Mouse (Mus musculus) thymus, adult 18-20 months (tissue): ENCODE measurements at regions not wholly inside any gene's neighbourhood (a gene's known extent, or its start where the extent isn't known, plus 50 kb on each side); places are given as distances from the start of the nearest gene placed in this dataset.
A peak's percentile ranks its signal among the peaks of the same experiment; 100 is the strongest.

Source experiments
- DNase-seq, 2 experiments: peaks; one replicate each; pipeline ENCODE4 v3.0.0; 2022; ENCODE audit warnings: mixed read lengths in 2 of 2

DNA sequence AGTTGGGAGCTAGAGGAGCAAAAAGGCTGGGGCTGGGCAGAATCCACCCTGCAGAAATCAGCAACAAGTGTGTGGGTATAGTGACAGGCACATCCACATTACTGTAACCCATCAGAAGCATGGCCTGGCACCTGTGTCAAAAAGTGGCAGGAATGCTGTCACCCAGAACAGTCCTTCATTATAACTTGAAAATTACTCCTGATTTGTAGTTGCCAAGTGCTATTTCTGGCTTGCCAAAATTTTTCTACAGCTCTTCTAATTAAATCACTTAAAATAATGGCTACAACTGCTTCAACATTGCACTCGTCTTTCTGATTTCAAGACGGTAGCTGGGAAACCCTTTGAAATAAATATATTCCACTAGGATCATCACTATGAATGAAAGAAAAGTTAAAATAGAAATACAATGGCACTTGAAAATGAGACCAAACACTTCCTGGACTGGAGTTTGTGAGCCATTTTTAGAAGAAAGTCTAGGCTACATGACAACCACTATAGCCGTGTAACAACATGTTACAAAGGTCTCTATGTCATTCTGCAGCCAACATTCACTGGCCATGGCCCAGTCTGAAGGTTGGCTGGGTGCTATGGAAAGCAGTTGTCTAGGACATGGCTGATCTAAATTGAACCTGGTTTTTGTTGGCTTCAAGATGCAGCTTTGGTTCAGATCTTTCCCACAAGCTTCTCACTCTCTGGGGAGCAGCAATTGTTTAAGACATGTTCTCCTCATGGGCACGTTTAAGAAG lies 190.6 kb upstream of the Tapt1 start:
- no peak for DNase-seq

DNA sequence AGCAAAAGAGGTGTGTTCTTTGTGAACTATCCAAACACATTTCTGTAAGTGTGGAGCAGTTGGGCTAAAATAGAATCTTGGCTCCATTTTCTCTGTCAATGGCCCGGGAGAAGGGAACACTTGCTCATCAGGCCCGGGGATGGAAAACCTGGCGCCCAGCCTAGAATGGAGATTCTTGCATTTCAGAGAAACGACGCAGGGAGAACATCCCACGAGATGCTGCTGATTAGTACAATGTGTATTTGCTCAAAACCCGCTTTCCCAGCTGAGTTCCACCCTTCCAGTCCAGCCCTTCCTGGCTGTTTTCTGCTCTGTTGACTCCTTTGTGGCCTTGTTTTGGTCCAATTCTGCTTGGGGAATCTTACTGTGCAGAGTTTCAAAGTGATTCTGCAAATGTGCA lies 188.0 kb upstream of the Tapt1 start:
- DNase-seq: peak in 1 of 2 experiments; percentile 1

DNA sequence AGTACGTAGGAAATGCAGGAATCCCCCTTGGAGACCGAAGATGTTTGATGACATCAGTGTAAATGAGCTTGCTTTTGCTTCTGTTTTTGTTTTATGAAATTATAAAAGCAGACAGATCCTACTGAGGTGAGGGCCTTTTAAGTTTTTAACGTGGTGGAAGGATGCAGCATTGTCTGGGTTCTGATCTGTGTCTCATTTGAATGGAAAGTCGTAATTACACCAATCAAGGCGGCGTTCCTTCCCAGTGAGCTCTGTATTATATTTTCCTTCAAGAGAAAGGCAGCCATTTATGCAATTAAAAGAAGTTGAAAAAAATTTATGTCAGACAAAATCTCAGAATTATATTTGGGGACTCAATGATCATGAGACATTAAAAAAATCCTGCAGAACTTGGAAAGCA lies 176.9 kb upstream of the Tapt1 start:
- DNase-seq: no peak

DNA sequence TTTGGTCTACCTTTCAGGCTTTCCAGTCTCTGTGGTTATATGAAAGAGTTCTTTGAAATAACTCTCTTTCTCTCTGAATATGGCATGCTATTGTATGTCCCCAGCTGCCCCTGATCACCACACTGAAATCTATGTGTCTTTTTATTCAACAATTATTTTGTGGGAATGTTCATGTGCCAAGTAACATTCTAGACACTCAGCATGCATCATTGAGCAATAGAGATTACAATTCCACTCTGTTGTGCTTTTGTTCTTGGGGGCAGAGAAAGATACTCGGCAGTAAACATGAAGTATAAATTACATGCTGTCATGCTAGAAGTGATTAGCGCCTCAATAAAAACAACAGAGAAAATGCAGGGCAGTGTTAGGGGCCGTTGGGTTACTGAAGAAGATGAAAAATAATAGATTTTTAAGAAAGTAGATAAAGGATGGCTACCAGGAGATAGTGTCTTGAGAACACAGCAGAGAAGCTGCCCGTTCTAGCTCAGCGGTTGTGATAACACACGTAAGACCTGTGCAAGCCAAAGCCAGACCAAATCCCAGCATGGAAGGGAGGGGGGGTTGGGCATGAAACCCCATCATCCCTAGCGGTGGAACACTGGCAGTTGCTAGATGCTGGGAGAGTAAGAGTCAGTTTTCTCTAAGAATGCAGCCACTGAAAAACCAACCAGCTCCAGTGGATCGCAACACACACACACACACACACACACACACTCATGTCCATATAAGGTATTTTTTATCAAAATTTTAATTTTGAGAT lies 174.3 kb upstream of the Tapt1 start:
- no peak for DNase-seq

DNA sequence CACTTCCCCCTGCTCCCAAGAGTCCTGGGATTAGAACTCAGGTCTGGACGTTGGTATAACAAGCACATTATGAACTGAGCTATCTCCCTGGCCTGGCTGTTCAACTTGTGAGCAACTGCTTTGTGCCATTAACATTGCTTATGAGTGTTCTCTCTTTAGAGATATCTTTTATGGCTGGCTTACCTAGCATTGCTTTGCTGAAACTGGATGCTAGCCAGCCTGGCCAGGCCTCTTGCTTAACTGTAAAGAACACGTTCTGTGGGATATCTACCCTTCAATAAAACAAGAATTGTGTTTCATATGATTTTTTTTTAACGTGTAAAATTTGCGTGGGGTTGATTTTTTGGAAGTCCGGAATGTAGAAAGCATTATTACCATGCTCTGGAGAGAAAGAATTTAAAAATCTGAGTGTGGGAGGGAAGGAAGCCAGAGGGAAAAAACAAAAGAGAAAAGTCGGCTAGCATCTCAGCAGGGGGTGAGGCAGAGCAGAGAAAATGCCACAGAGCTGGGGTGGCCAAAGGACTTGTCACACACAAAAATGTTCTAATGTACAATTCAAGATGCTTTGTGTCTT lies 160.9 kb upstream of the Tapt1 start:
- no peak for DNase-seq

DNA sequence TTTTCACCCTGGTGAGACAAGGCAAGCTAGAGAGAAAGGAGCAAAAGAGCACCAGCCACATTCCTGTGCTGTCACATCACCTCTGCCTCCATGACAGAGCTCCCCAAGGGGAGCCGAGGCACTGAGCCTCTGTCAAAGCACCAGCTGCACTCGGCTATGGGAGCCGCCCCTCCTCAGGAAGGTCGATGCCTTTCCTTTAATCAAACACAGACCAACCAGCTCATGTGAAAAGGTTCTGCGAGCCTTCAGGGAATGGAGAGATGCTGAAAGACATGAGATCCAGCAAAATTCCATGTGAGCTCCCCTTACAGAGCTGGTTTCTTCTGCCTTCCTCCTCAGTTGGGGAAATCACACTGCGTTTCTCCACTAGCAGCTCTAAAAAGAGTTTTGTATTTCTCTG lies 159.8 kb upstream of the Tapt1 start:
- DNase-seq: no peak

DNA sequence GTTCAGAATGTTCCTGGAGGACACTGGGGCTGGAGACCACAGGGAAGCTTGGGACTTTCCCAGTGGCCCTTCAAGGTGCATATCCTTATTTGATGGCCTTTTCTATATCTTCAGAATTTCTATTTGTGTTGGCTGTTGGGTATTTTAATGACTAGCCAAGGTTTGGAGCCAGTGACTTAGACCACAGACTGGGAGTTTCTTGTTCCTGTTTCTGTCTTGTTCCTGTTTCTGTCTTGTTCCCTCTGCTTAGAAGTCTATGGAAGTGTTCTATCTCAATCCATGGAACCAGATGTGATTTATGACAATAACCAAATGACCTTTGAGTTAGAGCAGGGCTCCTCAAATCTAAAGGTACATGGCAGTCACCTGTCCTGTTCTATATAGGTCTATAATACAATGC lies 156.6 kb upstream of the Tapt1 start:
- no peak for DNase-seq

DNA sequence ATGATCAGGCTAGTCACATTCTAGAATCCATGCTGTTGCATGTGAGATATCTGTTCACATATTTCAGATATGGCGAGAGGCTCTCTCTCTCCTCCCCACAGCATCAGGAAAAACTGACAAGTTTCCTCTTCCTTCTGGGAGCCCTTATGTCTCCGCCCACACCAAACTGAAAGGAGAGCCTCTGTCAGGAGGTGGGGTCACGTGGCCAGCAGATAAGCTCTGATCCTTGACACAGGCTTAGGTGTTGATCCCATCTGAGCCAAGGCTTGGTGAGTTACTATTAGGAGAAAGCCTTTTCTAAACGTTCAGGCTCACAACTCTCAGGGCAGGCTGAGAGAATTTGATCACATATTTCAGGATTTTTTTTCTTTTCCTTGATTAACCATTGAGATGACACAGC lies 143.6 kb upstream of the Tapt1 start:
- DNase-seq: no peak

DNA sequence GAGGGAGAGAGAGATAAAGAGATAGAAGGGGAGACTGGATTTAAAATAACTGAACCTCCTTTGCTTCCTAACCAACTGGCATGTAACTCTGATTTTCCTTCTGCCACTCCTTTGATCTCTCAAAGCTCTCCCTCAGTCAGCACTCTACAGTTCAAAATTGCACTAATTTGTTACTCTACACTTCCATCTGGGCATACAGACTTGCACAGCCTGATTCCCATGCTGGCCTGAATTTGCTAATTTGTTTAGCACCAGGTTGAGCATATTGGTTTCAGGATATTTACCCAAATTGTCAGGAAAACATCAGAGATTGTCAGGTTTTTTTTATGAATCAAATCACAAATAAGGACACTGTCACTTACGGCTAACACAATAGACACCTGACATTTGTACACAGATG lies 125.9 kb upstream of the Tapt1 start:
- no peak for DNase-seq

DNA sequence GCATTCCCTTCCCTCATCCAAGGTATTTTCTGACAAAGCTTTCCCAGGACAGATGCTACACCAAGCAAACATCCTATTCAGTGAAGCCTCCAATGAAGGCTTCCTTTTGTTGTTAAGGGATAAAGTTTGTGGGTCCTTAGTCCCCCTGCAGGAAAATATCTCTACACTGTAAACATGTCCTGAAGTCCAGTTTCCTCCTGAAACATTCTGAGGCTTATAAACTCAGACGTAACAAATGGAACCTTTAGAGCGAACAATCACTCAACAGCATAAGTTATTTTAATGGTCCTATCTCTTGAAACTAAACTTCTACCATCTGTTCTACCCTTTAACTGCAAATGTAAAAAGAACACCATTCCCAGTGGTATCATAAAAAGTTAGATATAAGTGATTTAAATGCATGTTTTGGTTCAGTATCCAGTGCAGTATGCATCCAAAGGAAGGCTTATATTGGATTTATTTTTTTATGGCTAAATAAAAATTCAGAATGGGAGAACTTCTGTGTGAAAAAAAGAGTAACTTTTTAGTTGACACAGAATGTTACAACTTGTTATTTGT lies 115.1 kb upstream of the Tapt1 start:
- no peak for DNase-seq

DNA sequence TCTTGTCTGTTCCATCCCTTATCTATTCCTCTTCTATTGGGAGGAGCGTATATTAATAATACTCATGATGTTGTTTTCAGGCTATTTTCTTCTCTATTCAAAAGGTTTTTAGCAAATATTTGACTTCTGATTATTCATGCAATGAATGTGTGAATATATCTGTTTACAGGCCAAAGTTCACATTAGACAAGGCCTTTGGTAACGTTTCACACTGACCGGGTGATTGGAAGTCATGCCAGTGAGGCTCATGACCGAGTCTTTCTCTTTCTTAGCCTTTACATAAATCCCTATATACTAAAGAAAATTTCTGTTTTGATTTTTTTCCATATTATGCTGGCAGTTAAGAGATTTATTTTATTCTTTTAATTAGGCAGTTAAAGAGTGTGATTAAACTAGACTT lies 112.2 kb upstream of the Tapt1 start:
- no peak for DNase-seq

DNA sequence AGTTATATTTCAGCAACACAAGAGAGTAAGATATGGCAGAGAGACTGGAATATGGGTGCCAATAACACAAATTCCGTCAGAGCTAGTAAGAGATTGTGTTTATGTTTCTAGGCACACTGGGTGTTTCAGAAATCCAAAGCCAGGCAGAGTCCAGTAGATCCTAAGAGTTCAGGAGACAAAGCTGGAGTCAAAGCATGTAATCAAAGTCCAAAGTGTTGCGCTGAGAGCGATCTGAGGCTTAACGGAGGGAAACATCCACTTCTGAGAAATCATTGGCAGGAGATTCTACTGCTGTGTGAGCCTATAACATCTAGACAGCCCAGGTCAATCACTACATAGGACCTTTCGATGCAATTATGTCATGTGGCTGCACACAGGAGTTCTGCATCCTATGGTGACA lies 109.3 kb upstream of the Tapt1 start:
- no peak for DNase-seq

DNA sequence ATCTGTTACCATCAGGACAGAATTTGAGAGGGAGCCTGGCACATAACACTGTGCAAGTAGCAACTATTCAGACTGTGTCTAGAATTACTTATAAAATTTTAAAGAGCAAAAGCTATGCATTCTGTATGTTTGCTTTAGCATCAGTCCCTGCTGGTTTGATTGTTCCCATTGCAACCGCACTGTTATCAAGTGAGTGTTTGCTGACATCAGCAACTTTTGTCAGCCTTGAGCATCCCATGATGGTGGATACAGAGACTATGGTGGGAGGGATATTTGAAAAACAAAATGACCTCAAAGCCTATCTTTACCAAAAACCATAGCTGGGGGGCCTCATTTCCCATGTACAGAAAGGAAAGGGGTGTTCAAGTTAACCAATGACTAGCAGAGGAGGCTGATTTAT lies 93.2 kb upstream of the Tapt1 start:
- DNase-seq: no peak

DNA sequence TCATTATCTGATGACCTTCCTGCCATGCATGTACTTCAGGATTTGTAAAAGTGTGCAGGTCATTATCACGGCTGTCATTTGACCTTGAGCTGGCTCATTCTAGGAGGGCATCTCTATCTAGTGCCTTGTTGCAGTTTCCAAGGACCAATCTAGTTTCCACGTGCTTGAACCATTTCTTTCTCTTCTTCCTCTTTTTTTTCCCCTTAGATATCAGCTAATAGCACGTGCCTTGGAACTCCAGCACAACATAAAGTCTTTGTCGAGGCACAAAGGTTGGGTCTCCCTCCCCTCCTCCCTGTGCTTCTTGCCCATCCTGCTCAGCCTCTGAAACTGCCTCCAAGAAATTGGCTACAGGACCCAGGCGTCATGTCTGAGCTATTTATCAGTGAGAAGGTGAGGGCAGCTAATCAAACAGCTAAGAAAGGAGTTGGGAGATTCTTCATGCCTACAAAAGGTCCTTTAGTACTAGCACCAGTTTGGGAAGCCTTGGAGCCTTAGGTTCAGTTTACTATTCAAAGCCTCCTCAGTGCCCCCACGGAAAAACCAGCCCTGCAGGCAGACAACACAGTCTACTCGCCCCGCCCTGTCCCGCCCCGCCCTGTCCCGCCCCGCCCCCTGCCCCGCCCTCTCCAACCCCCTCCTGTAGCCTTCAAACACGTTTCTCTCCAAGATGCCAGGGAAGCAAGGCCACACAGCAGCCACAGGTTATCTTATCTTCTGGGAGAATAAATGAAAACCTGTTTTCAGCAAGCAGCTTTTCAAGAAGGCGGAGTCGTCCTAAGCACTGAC lies 80.5 kb upstream of the Tapt1 start:
- no peak for DNase-seq

DNA sequence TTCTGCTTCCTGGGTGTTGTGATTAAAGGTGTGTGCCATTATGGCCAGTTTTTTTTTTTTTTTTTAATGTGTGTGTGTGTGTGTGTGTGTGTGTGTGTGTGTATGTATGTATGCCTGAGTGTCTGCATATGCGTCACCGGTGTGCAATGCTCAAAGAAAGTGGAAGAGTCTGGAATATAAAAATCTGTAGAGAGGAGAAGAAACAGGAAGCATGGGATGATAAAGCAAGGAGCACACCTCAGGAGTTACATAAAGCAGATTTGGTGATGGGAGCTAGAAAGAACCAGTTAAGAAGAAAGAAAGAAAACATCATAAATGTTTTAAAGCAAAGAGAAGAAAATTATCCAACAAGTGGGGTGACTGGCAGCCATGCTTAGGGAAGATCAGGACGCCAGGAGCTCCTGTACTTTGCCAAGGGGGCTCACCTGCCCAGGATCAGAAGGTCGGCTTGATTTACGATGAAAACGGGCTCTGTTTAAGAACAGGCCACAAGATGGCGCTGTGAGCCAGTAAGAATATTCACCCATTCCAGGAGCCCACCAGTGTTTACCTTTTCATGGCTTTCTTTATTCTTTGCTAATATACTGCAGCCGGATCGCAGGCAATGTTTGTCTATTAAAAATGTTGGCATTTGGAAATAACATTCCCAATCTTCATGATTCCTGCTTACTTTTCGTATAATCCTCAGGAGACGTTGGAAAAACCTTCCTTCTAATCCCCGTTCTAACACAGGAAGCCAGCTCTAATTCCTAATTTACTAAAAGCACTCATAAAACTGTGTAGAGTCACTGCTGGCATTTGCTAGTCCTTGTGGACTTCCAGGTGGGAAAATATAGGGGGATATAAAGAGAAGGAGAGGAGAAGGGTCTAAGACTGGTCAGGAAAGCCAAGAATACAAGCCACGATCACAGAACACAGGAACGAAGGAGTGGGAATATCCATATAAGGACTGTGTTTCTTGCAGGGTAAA lies 77.7 kb upstream of the Tapt1 start:
- no peak for DNase-seq

DNA sequence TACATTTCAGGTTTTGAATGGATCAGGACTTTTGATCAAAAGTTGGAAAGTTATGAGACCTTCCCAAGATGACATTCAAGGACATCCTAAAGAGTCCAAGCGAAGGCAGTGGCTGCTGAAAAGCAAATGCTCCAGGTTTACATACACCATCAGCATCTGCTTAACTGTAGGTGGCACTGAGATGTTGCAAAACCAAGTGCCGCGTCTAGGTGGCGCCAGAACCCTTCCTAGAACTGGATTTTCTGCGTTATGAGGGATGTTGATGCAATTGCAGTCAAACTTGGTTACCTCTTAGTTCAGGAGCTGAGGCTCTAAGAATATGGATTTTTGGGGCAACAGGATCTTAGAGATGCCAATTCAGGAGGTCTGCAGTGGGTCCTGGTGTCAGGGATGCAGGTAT lies 58.0 kb upstream of the Tapt1 start:
- DNase-seq: peak; percentile 10 to 11
